10 mouse cellular contexts compared by ENCODE assay signal in genomic region chr13:110882661-110883172, GRCm38 (mm10).
DNase-seq lines count a peak whose midpoint lies in the region; ATAC-seq and TF ChIP-seq lines count a peak whose summit lies in the region.
"Had no signal": no experiment of that assay in that cellular context is flagged by ENCODE, and none has a peak within 500 bp of the region (broad histone marks: within the 10 kb centered on the region; RNA-seq: fewer than 3 reads in every experiment).

No protein-coding gene starts in this region.

- intact Hi-C loops in left cerebral cortex, adult 2 months (cut with DNase I) = loop anchor here (1.0 to 5.0 kb wide), 4 partner anchors 85 to 428 kb away; no protein-coding TSS in a partner anchor

- no peaks in the 10 kb centered on the region for H3K27me3 ChIP-seq in forebrain, embryonic 16.5 days (replicated peaks; ENCODE audit: control insufficient read depth, insufficient read depth, low read length)
- H3K27me3 ChIP-seq in forebrain, embryonic 11.5 days (ENCODE audit: control insufficient read depth, insufficient read depth, low read length) = no peaks in the 10 kb centered on the region
- H3K27me3 ChIP-seq in intestine, embryonic 16.5 days (replicated peaks; ENCODE audit: control insufficient read depth, insufficient read depth, low read length) = no peaks in the 10 kb centered on the region

- ATAC-seq in forebrain, embryonic 16.5 days = no peak; the same call in 1 of the 2 replicates
- no peak for ATAC-seq in forebrain, embryonic 11.5 days (replicated peaks; ENCODE audit: low FRiP score)
- ATAC-seq in intestine, embryonic 16.5 days = no peak
- ATAC-seq: hindbrain, embryonic 16.5 days had no signal

- peaks cover 7% of the 10 kb centered on the region for H3K4me1 ChIP-seq in forebrain, embryonic 16.5 days (replicated peaks; ENCODE audit: control insufficient read depth, insufficient read depth, low read length)
- no peaks in the 10 kb centered on the region for H3K4me1 ChIP-seq in forebrain, embryonic 11.5 days (replicated peaks; ENCODE audit: control insufficient read depth, insufficient read depth, low read length)
- H3K4me1 ChIP-seq in intestine, embryonic 16.5 days (ENCODE audit: control insufficient read depth, insufficient read depth, low read length) = no peaks in the 10 kb centered on the region

- WGBS in forebrain, embryonic 16.5 days = 47% methylated on average over 10 of the region's 10 CpGs
- WGBS in forebrain, embryonic 11.5 days = 87% methylated on average over 10 of the region's 10 CpGs
- WGBS in intestine, embryonic 16.5 days = 59% methylated on average over 10 of the region's 10 CpGs

- TF ChIP-seq CTCF in left cerebral cortex, adult 2 months (IDR thresholded peaks at IDR 0.05) = no peak

- 0 out of 2 replicates have a peak overlapping the region, but pooled peaks have one; percentile 5 for H3K4me2 ChIP-seq in forebrain, embryonic 16.5 days (ENCODE audit: low read length)
- no peak overlapping the region for H3K4me2 ChIP-seq in forebrain, embryonic 11.5 days (ENCODE audit: low read depth, low read length, severe bottlenecking)
- no peak overlapping the region for H3K4me2 ChIP-seq in intestine, embryonic 16.5 days (ENCODE audit: low read depth, low read length)

- no peaks in the 10 kb centered on the region for H3K36me3 ChIP-seq in forebrain, embryonic 16.5 days (ENCODE audit: control insufficient read depth, insufficient read depth)
- no peaks in the 10 kb centered on the region for H3K36me3 ChIP-seq in forebrain, embryonic 11.5 days (ENCODE audit: control insufficient read depth, insufficient read depth, low read length)
- H3K36me3 ChIP-seq in intestine, embryonic 16.5 days (ENCODE audit: control insufficient read depth, insufficient read depth, low read length) = no peaks in the 10 kb centered on the region

- no peaks in the 10 kb centered on the region for H3K9me3 ChIP-seq in forebrain, embryonic 16.5 days (ENCODE audit: control insufficient read depth, low read length)
- H3K9me3 ChIP-seq in forebrain, embryonic 11.5 days (ENCODE audit: control insufficient read depth, low read length) = no peaks in the 10 kb centered on the region
- H3K9me3 ChIP-seq in intestine, embryonic 16.5 days (ENCODE audit: control insufficient read depth, low read length) = no peaks in the 10 kb centered on the region

- H3K27ac ChIP-seq in forebrain, embryonic 16.5 days (ENCODE audit: low read length) = no peak overlapping the region
- H3K27ac ChIP-seq in forebrain, embryonic 11.5 days (ENCODE audit: low read depth, low read length) = no peak overlapping the region
- peak overlapping the region; percentile 65 for H3K27ac ChIP-seq in left cerebral cortex, adult 2 months
- no peak overlapping the region for H3K27ac ChIP-seq in intestine, embryonic 16.5 days (ENCODE audit: low read length)

- no peak for DNase-seq in forebrain, embryonic 11.5 days (ENCODE audit: low spot score)
- peak; percentile 49 for DNase-seq in 3134 (ENCODE audit: extremely low read depth, insufficient read length, low spot score)
- peak; percentile 57 for DNase-seq in fat pad, adult 2 months (ENCODE audit: extremely low read depth, low read depth, low spot score)
- peak; percentile 33 to 46 for DNase-seq in left cerebral cortex, adult 2 months (ENCODE audit: extremely low spot score in 1 of 2, low spot score in 2 of 2)
- no peak for DNase-seq in B cell, adult 2 months
- DNase-seq in spleen, postnatal 4 days (ENCODE audit: low spot score in 2 of 2) = no peak
- DNase-seq: cerebellum, adult 9-10 months had no signal

- H3K4me3 ChIP-seq in forebrain, embryonic 16.5 days (replicated peaks; ENCODE audit: low read length) = no peak overlapping the region
- no peak overlapping the region for H3K4me3 ChIP-seq in forebrain, embryonic 11.5 days (ENCODE audit: low read depth, low read length)
- H3K4me3 ChIP-seq in left cerebral cortex, adult 2 months = no peak overlapping the region
- H3K4me3 ChIP-seq in intestine, embryonic 16.5 days (ENCODE audit: low read length) = no peak overlapping the region

- no peak overlapping the region for H3K9ac ChIP-seq in forebrain, embryonic 16.5 days (replicated peaks; ENCODE audit: low read depth, low read length)
- H3K9ac ChIP-seq in forebrain, embryonic 11.5 days (ENCODE audit: low read length) = no peak overlapping the region
- no peak overlapping the region for H3K9ac ChIP-seq in intestine, embryonic 16.5 days (ENCODE audit: low read depth, low read length)

Comparison
In these comparisons a context has a peak if more than half of its experiments do, and no peak if none do; other contexts are left out.
1. DNase-seq: peak in 3134 (single experiment), fat pad, adult 2 months (single experiment) and left cerebral cortex, adult 2 months (2 of 2); none in forebrain, embryonic 11.5 days (single experiment), B cell, adult 2 months (0 of 2) and spleen, postnatal 4 days (0 of 2).